Mouse (Mus musculus) embryonic facial prominence, embryonic 11.5 days (tissue): ENCODE results near the gene 1700003H04Rik. TPM values are rescaled to one million over a fixed set of nuclear protein-coding genes. Genes with fewer than 3 reads are reported as not detected.

Experiments
- ATAC-seq: fragments of 200-750 bp; cut with Nextera tagmentation; replicated peaks from 2 replicates; pipeline ENCODE4 v1.8.0; 2017; ENCODE audit warnings: low read depth; ENCODE audit not compliant: insufficient number of reproducible peaks, low FRiP score, low TSS enrichment
- DNase-seq: peaks from one replicate; pipeline ENCODE4 v3.0.0-alpha.2; 2015; ENCODE audit warnings: low spot score
- H3K27ac ChIP-seq: fragments of 300-500 bp; sonication (generic); replicated peaks from 2 replicates; pipeline ENCODE4 v1.5.1; 2014; ENCODE audit warnings: mild to moderate bottlenecking, low read depth, low read length, control low read depth
- H3K27me3 ChIP-seq: fragments of 300-500 bp; sonication (generic); 2 replicates; pipeline ENCODE4 v1.6.1; 2014; ENCODE audit warnings: mild to moderate bottlenecking, low read length, moderate library complexity, mixed read lengths; ENCODE audit not compliant: control insufficient read depth, insufficient read depth
- H3K36me3 ChIP-seq: fragments of 300-500 bp; sonication (generic); replicated peaks from 2 replicates; pipeline ENCODE4 v1.6.1; 2014; ENCODE audit warnings: low read depth, mild to moderate bottlenecking, low read length, moderate library complexity, mixed read lengths; ENCODE audit not compliant: control insufficient read depth, insufficient read depth
- H3K4me1 ChIP-seq: fragments of 300-500 bp; sonication (generic); 2 replicates; pipeline ENCODE4 v1.6.1; 2014; ENCODE audit warnings: low read length, mixed read lengths; ENCODE audit not compliant: control insufficient read depth, insufficient read depth
- H3K4me2 ChIP-seq: fragments of 300-500 bp; sonication (generic); 2 replicates; pipeline ENCODE4 v1.6.1; 2014; ENCODE audit warnings: low read depth, mild to moderate bottlenecking, control low read depth, low read length, moderate library complexity
- H3K4me3 ChIP-seq: fragments of 300-500 bp; sonication (generic); 2 replicates; pipeline ENCODE4 v1.5.1; 2014; ENCODE audit warnings: low read depth, low read length, control low read depth
- H3K9ac ChIP-seq: fragments of 300-500 bp; sonication (generic); replicated peaks from 2 replicates; pipeline ENCODE4 v1.6.1; 2014; ENCODE audit warnings: mild to moderate bottlenecking, control low read depth, low read length
- H3K9me3 ChIP-seq: fragments of 300-500 bp; sonication (generic); replicated peaks from 2 replicates; pipeline ENCODE4 v1.6.1; 2016; ENCODE audit warnings: mild to moderate bottlenecking, low read length, inconsistent platforms, mixed read lengths; ENCODE audit not compliant: control insufficient read depth
- WGBS: fragments of 180-500 bp; shearing (Covaris S2); extraction: QIAGEN DNeasy Blood & Tissue Kit; methylation state at CpG from one replicate; pipeline ENCODE4 v1.1.7; 2014; 5-methylcytosine and 5-hydroxymethylcytosine counted together
- polyA plus RNA-seq: library from polyadenylated mRNA; unstranded; fragments of >200 nt; fragmentation: Nextera tagmentation; extraction: Ambion mirVana; gene quantifications from 2 replicates; pipeline ENCODE4 v1.2.1, GENCODE M21; 2014

The 1700003H04Rik gene
- polyA plus RNA-seq, 1 experiment from 2014 or later, result not detected

GRCm38 (mm10) chr3:124585761-124586160 is 4.9 kb upstream of the 1700003H04Rik start:
- no peaks in the 10 kb centered on the region for H3K9me3 ChIP-seq
- DNase-seq, result no peak
- H3K4me2 ChIP-seq, result no peak overlapping the region
- no peaks in the 10 kb centered on the region for H3K27me3 ChIP-seq
- 79% methylated on average over 2 of the region's 2 CpGs for WGBS
- no peaks in the 10 kb centered on the region for H3K36me3 ChIP-seq
- no peaks in the 10 kb centered on the region for H3K4me1 ChIP-seq
- H3K27ac ChIP-seq, result no peak overlapping the region
- H3K9ac ChIP-seq, result no peak overlapping the region
- H3K4me3 ChIP-seq, result no peak overlapping the region
- no peak for ATAC-seq

- H3K27ac ChIP-seq, result no peak overlapping the region
- no peak for DNase-seq
- no peaks in the 10 kb centered on the region for H3K36me3 ChIP-seq
- no peak overlapping the region for H3K4me3 ChIP-seq
- no peak overlapping the region for H3K9ac ChIP-seq
- H3K9me3 ChIP-seq, result no peaks in the 10 kb centered on the region
- no peak for ATAC-seq
- no peaks in the 10 kb centered on the region for H3K27me3 ChIP-seq
- H3K4me2 ChIP-seq, result no peak overlapping the region
- 95% methylated on average over 2 of the region's 2 CpGs for WGBS
- H3K4me1 ChIP-seq, result no peaks in the 10 kb centered on the region
Measured at GRCm38 (mm10) chr3:124557317-124557716, 23.6 kb downstream of the 1700003H04Rik start.

- no peaks in the 10 kb centered on the region for H3K27me3 ChIP-seq
- no peak overlapping the region for H3K4me3 ChIP-seq
- H3K4me2 ChIP-seq, result no peak overlapping the region
- H3K9ac ChIP-seq, result no peak overlapping the region
- DNase-seq (no peak), ATAC-seq (no peak)
- no peaks in the 10 kb centered on the region for H3K4me1 ChIP-seq
- no peaks in the 10 kb centered on the region for H3K36me3 ChIP-seq
- H3K9me3 ChIP-seq, result no peaks in the 10 kb centered on the region
- no peak overlapping the region for H3K27ac ChIP-seq
Measured at GRCm38 (mm10) chr3:124555963-124556362, 24.9 kb downstream of the 1700003H04Rik start.

GRCm38 (mm10) chr3:124555092-124555491 is 25.8 kb downstream of the 1700003H04Rik start:
- no peaks in the 10 kb centered on the region for H3K9me3 ChIP-seq
- H3K4me3 ChIP-seq, result no peak overlapping the region
- H3K9ac ChIP-seq, result no peak overlapping the region
- WGBS, result 75% methylated on average over 2 of the region's 2 CpGs
- ATAC-seq (no peak), DNase-seq (no peak)
- H3K4me2 ChIP-seq, result no peak overlapping the region
- no peaks in the 10 kb centered on the region for H3K4me1 ChIP-seq
- no peaks in the 10 kb centered on the region for H3K36me3 ChIP-seq
- no peaks in the 10 kb centered on the region for H3K27me3 ChIP-seq
- no peak overlapping the region for H3K27ac ChIP-seq

GRCm38 (mm10) chr3:124548898-124549297 is 32.0 kb downstream of the 1700003H04Rik start:
- Histone ChIP-seq H3K4me3 (no peak overlapping the region), H3K27me3 (no peaks in the 10 kb centered on the region), H3K36me3 (no peaks in the 10 kb centered on the region), H3K4me1 (no peaks in the 10 kb centered on the region), H3K27ac (no peak overlapping the region), H3K9me3 (no peaks in the 10 kb centered on the region), H3K9ac (no peak overlapping the region), H3K4me2 (no peak overlapping the region)
- no peak for DNase-seq
- no peak for ATAC-seq
- 91% methylated on average over 10 of the region's 10 CpGs for WGBS

GRCm38 (mm10) chr3:124538260-124538659 is 42.6 kb downstream of the 1700003H04Rik start:
- no peak overlapping the region for H3K27ac ChIP-seq
- H3K4me2 ChIP-seq, result no peak overlapping the region
- H3K4me3 ChIP-seq, result no peak overlapping the region
- WGBS, result 74% methylated on average over 2 of the region's 2 CpGs
- no peak overlapping the region for H3K9ac ChIP-seq
- no peaks in the 10 kb centered on the region for H3K36me3 ChIP-seq
- no peaks in the 10 kb centered on the region for H3K27me3 ChIP-seq
- no peaks in the 10 kb centered on the region for H3K4me1 ChIP-seq
- H3K9me3 ChIP-seq, result no peaks in the 10 kb centered on the region
- DNase-seq, result no peak
- ATAC-seq, result no peak

GRCm38 (mm10) chr3:124536602-124537001 is 44.3 kb downstream of the 1700003H04Rik start:
- ATAC-seq (no peak), DNase-seq (no peak)
- H3K9ac ChIP-seq, result no peak overlapping the region
- H3K36me3 ChIP-seq, result no peaks in the 10 kb centered on the region
- 46% methylated on average over 1 of the region's 1 CpGs for WGBS
- no peak overlapping the region for H3K4me3 ChIP-seq
- H3K27ac ChIP-seq, result no peak overlapping the region
- no peaks in the 10 kb centered on the region for H3K4me1 ChIP-seq
- no peak overlapping the region for H3K4me2 ChIP-seq
- H3K9me3 ChIP-seq, result no peaks in the 10 kb centered on the region
- no peaks in the 10 kb centered on the region for H3K27me3 ChIP-seq

- 77% methylated on average over 2 of the region's 2 CpGs for WGBS
Measured at GRCm38 (mm10) chr3:124518786-124519185, 62.1 kb downstream of the 1700003H04Rik start.

More at GRCm38 (mm10) chr3:124518786-124519185, 62.1 kb downstream of the 1700003H04Rik start:
- Histone ChIP-seq H3K9me3 (no peaks in the 10 kb centered on the region), H3K36me3 (no peaks in the 10 kb centered on the region), H3K27me3 (no peaks in the 10 kb centered on the region), H3K4me2 (no peak overlapping the region), H3K4me3 (no peak overlapping the region), H3K4me1 (no peaks in the 10 kb centered on the region), H3K27ac (no peak overlapping the region), H3K9ac (no peak overlapping the region)
- DNase-seq (no peak), ATAC-seq (no peak)
